Mouse (Mus musculus) MEL (cell line): Measurements from ENCODE around the gene Adamtsl1.

ENCODE experiments used
- CTCF ChIP-seq, 3 experiments: IDR thresholded peaks in 2 of 3; conservative IDR thresholded peaks in 1 of 3; 2 replicates each; pipeline ENCODE4 v1.5.1; 2011 to 2012; ENCODE audit warnings: low read length in 3 of 3, low read depth in 2 of 3, mild to moderate bottlenecking in 2 of 3, improper control_type of control experiment in 1 of 3, inconsistent platforms in 1 of 3, mixed read lengths in 1 of 3, moderate library complexity in 1 of 3; ENCODE audit not compliant: control insufficient read depth in 1 of 3, insufficient read depth in 1 of 3, poor library complexity in 1 of 3, severe bottlenecking in 1 of 3
- GATA1 ChIP-seq: IDR thresholded peaks from 2 replicates; pipeline ENCODE4 v1.6.1; 2011; ENCODE audit warnings: low read depth, low read length, improper control_type of control experiment
- HCFC1 ChIP-seq: IDR thresholded peaks from 2 replicates; pipeline ENCODE4 v1.6.1; 2012; ENCODE audit warnings: low read depth, mild to moderate bottlenecking, inconsistent platforms, low read length, improper control_type of control experiment, moderate library complexity
- KAT2A ChIP-seq: conservative IDR thresholded peaks from 2 replicates; pipeline ENCODE4 v1.6.1; 2012; ENCODE audit warnings: low read depth, low read length, improper control_type of control experiment, inconsistent platforms
- TCF12 ChIP-seq: IDR thresholded peaks from 2 replicates; pipeline ENCODE4 v1.6.1; 2014; ENCODE audit warnings: low read depth, mild to moderate bottlenecking, inconsistent platforms, low read length, improper control_type of control experiment, moderate library complexity
- ZC3H11A ChIP-seq: IDR thresholded peaks from 2 replicates; pipeline ENCODE4 v1.6.1; 2012; ENCODE audit warnings: low read depth, mild to moderate bottlenecking, inconsistent platforms, low read length, improper control_type of control experiment

GRCm38 (mm10) chr4:86288264-86288663 is 774.3 kb downstream of the Adamtsl1 start:
- TF ChIP-seq TCF12 (no peak), GATA1 (no peak), ZC3H11A (no peak), CTCF (IDR thresholded peaks at IDR 0.05 in 2 of 3, conservative IDR thresholded peaks at IDR 0.05 in 1 of 3; ENCODE audit: control insufficient read depth in 1 of 3, insufficient read depth in 1 of 3, low read depth in 2 of 3, low read length in 3 of 3, poor library complexity in 1 of 3, severe bottlenecking in 1 of 3) (no peak), HCFC1 (no peak), KAT2A (no peak)
